Mouse (Mus musculus) ES-E14 (cell line): Measurements from ENCODE around the gene Arrdc5.

Source experiments
- CHD2 ChIP-seq: IDR thresholded peaks from 2 replicates; pipeline ENCODE4 v1.6.1; 2014; ENCODE audit warnings: mild to moderate bottlenecking, low read depth, low read length, inconsistent platforms
- HCFC1 ChIP-seq: IDR thresholded peaks from 2 replicates; pipeline ENCODE4 v1.6.1; 2012; ENCODE audit warnings: low read length, inconsistent platforms, borderline replicate concordance; ENCODE audit not compliant: insufficient read depth
- MAFK ChIP-seq: IDR thresholded peaks from 2 replicates; pipeline ENCODE4 v1.6.1; 2014; ENCODE audit warnings: mild to moderate bottlenecking, low read depth, low read length, inconsistent platforms; ENCODE audit not compliant: insufficient read depth
- ZC3H11A ChIP-seq: IDR thresholded peaks from 2 replicates; pipeline ENCODE4 v1.6.1; 2012; ENCODE audit warnings: low read depth, mild to moderate bottlenecking, inconsistent platforms, low read length, borderline replicate concordance
- ZNF384 ChIP-seq: IDR thresholded peaks from 2 replicates; pipeline ENCODE4 v1.6.1; 2012; ENCODE audit warnings: low read depth, low read length, inconsistent platforms

- TF ChIP-seq MAFK = no peak
- TF ChIP-seq CHD2 = no peak
- TF ChIP-seq ZC3H11A = no peak
- TF ChIP-seq ZNF384 = no peak
- TF ChIP-seq HCFC1 = no peak
These were observed 3.9 kb downstream of the Arrdc5 start for GRCm38 (mm10) chr17:56296201-56296600.
